Mouse (Mus musculus) heart, postnatal 0 days (tissue): ENCODE data around the gene Camsap2.

Source experiments
- CTCF ChIP-seq: IDR thresholded peaks from 2 replicates; pipeline ENCODE4 v1.5.1; 2016; ENCODE audit warnings: antibody characterized with exemption, control low read depth, low read depth
- EP300 ChIP-seq: IDR thresholded peaks from 2 replicates; pipeline ENCODE4 v1.6.1; 2016; ENCODE audit warnings: antibody characterized with exemption, low read depth

DNA sequence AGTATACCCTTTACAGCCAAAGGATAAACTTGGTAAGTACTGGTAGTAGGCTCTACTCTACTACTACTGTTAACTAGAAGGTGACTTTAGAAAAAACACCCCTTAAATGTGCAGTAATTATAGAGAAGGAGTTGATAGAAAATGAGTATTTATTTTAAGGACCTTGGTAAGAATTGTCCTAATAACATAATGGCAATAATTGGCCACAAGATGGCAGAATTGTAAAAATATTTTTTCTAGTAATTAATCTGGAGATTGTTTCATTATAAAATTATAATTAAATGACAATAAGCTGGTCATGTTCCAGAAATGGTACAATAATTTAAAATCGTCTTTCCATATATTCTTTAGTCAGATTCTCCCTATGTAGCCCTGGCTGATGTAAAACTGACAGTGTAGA is 56.1 kb downstream of the Camsap2 start:
- TF ChIP-seq EP300 (no peak), CTCF (peak; percentile 6; the same call in 1 of the 2 replicates)
